Mouse (Mus musculus) adrenal gland (tissue): ENCODE results near the gene Taok3.

Experiments
- intact Hi-C: fragments of 180-260 bp; cut with DNase I; formaldehyde crosslinking; loops from one replicate; pipeline ENCODE4 v1.15.1; 2025

The Taok3 gene

DNA sequence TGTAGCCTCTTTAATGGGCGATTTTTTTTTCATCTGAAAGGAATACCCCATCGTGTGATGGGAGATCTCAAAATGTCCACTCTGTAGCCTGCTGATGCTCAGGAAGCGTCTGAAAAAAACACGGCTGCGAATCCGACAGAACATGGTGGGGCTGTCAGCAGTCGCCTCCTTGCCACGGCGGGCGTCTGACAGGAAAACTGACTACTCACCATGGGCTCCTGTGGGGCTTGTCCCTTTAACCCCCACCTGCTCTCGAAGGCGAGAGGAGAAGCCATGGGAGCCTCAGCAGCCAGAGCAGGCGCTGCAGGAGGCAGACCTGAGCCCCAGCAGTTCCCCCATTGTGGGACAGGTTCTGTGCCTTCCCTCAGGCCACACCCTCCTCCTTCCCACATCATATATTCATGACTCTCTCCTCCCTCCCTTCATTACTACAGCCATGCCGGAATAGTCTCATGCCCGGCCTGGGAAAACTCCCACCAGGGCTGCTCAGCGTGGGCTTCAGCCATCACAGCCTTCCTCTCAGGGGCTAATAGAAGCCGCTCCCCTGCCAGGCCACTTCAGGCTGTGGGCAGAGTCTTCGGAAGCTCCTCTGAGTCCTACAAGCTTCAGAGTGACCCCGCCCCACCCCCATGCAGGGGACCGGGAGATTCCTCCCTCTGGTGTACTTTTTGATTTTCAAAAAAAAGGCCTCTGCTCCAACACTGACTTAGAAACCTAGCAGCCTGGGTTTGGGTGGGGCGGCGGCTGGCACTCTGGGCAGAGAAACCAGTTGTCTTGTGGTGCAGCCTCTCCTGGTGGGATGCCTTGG lies 122.9 kb downstream of the Taok3 start:
- intact Hi-C loops = no loop called here

DNA sequence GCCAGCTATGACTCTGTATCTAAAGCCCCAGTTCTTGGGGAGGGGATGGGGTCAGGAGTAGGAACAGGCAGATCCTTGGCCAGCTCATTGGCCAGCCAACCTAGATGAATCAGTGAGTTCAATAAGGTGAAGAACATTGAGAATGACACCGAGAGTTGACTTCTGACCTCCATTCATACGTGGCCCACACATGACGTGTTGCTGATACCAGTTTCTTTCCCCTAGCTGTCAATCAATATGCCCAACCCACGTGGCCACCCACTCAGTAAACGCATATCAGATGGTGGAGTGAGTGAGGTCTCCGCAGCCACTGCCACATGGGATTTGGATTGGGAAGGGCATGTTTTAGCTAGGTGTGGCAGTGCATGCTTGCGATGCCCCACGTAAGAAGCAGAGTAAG lies 125.2 kb downstream of the Taok3 start:
- intact Hi-C loops = no loop called here

DNA sequence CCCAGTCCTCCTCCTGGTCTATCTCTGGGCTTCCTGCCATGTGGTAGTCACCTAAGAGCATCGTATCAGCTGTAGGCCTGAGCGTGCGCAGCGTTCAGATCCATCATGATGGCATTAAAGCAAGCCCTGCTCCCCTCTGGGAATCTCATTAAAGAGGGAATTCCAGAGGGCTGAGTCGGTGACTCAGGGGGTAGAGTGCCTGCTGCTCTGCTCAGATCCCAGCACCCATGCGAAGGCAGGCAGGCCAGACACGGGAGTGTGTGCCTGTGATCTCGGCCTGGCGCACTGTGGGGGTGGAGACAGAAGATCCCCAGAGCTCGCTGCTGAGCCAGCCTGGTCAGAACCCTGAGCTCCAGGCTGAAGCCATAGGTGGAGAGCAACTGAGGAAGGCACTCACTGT lies 128.4 kb downstream of the Taok3 start:
- intact Hi-C loops = no loop called here

DNA sequence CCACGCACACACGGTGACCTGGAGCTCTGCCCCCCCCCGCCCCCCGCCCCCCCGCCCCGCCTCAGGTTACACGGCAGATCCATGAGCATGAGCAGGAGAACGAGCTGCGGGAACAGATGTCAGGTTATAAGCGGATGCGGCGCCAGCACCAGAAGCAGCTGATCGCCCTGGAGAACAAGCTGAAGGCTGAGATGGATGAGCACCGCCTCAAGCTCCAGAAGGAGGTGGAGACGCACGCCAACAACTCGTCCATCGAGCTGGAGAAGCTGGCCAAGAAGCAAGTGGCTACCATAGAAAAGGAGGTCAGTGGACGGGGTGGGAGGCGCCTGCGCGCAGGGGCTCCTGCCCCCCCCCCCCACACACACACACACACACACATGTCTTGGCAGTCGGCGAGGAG lies 130.9 kb downstream of the Taok3 start:
- intact Hi-C loops = no loop called here

DNA sequence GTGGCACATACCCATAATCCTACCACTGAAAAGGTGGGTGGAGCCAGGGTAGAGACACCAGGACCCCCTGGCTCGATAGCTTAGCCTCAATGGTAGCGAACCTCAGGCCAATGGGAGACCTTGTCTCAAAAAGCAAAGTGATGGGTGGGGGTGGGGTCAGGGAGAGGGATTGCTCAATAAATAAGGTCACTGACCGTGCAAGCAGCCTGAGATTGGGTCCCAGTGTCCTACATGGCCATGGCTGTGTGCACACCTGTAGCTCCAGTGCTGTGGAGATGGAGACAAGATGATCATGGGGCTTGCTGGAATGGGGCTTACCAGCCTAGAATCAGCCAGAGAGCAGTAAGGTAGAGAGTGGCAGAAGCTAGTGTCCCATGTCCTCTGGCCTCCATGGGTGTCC lies 131.8 kb downstream of the Taok3 start:
- intact Hi-C loops = no loop called here

DNA sequence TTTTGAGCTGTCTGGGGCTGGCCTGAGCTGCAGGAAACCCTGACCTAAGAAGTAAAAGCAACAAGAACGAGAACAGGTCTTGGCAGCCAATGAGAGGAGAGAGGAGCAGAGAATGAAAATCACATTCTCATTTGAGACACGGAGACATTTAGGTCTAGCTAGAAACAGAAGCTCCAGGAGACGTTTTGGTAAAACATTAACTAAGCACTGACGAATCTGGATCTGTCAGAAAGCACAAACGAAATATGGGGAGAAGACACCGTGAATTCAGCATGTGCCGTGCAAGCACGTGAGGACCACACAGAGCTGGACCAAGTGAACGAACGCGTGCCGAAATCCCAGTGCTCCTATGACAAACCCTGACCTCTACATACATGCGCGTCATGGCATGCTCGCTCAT lies 138.3 kb downstream of the Taok3 start:
- intact Hi-C loops = loop anchor here (5.0 kb wide), 1 partner anchor 41 kb away; no protein-coding TSS in a partner anchor

DNA sequence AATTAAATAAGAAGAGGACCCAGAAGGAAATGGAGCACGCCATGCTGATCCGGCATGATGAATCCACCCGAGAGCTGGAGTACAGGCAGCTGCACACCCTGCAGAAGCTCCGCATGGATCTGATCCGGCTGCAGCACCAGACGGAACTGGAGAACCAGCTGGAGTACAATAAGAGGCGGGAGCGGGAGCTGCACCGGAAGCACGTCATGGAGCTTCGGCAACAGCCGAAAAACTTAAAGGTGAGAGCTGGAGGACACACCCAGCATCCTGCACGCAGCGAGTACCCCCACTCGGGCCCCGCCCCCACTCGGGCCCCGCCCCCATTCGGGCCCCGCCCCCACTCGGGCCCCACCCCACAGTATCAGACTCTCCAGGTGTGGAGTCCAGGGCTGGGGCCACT lies 143.6 kb downstream of the Taok3 start:
- intact Hi-C loops = no loop called here

DNA sequence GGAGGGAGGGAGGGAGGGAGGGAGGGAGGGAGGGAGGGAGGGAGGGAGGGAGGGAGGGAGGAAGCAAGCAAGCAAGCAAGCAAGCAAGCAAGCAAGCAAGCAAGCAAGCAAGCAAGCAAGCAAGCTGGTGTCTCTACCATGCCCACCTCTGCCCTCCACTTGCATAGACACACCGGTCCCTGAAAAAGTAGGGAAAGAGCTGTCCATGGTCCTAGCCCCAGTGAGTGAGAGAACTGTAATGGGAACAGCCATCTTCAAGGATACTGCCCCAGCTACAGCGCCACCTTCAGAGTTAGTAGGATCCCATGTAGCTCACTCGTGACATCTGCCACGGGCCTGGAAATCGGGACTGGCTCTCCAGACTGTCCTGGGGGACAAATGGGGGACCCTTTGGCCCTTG lies 144.8 kb downstream of the Taok3 start:
- intact Hi-C loops = no loop called here

DNA sequence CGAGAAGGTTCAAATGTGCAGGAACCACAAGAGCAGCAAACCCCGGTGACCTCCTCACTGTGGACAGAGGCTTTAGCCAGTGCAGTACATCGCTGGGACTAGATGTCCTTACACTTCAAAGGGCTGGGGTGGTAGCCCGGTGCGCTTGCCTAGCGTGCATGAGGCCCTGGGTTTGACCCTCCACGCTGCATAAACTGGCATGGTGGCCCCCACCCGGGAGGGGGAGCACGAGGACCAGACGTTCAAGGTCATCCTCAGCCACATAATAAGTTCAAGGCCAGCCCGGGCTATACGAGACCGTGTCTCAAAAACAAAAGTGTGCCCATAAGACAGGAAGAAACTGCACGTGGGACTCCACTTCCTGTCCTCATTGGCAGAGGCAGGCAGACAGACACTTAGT lies 148.0 kb downstream of the Taok3 start:
- intact Hi-C loops = no loop called here

DNA sequence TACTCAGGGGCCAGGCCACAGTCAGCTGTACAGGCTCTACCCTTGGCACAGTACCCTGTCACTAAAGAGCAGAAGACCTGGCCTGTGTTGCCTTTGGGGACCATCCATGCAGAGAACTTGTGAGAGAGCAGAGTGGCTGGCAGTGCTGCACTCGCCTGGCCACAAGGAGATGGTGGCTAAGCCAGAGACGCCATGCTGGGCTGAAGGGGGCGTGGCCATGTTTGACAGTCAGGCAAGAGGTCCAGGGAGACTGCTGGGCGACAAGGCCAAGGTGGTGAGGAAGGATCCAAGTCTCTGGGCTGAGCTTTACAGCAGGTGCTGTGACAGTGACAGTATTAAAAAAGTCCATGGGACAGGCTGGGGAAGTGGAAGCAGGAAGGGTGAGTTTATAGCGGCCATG lies 148.8 kb downstream of the Taok3 start:
- intact Hi-C loops = no loop called here

DNA sequence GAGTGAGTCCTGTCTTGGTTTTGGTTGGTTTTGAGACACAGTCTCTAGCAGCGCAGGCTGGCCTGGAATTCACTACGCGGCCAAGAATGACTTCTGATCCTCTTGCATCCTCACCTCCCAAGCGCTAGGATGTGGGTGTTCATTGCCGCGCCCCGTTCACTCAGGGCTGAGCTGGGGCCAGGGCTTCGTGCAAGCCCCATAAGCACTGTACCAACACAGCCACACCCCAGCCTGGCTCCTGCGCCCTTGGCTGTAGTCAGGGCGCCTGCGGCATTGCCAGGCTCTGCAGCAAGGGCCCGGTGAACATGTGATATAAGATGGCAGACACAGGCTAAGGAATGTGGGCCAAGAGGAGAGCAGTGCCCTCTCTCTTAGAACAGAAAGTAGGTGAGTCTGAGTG lies 149.5 kb downstream of the Taok3 start:
- intact Hi-C loops = no loop called here

DNA sequence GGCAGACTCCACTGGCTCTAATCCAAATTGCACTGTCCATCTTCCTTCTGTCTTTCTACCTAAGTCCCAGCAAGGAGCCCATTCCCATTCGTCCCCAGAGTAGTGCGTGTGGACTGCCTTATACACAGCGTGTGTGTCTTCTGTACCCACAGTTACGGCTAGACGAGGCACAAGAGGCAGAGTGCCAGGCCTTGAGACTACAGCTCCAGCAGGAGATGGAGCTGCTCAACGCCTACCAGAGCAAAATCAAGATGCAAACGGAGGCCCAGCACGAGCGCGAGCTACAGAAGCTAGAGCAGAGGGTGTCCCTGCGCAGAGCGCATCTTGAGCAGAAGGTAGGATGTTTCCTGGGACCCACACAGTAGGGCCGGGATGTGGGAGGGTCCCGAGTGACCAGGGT lies 152.0 kb downstream of the Taok3 start:
- intact Hi-C loops = no loop called here

DNA sequence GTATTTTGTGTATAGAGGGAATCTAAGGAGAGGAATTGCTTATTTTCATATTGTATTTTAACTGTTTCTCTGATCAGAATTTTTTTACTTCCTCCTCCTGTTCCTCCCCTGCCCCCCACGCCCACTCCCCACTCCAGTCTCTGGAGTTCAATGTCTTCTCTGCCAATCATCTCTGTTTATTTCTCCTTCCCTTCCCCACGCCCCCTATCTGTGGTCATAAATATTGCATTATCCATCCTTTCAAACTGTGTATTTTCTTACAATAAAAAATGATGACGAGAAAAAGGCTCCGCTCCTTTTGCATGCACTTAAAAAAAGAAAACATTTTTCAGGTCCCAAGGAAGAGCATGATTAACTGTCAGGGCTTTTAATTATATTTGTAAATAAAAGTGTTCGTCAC lies 154.9 kb downstream of the Taok3 start:
- intact Hi-C loops = no loop called here

DNA sequence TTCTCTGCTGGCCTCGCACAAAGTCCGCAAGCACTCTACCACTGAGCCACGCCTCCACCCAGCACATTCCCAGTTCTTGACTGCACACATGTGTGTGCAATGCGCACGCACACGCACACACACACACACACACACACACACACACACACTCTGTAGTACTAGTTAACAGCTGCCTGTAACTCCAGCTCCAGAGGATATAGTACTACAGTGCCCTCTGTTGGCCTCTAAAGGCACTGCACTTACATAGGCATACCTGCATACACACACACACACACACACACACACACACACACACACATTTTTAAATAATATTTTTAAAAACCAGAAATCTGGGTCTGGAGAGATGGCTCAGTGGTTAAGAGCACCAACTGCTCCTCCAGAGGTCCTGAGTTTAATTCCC lies 157.9 kb downstream of the Taok3 start:
- intact Hi-C loops = no loop called here

DNA sequence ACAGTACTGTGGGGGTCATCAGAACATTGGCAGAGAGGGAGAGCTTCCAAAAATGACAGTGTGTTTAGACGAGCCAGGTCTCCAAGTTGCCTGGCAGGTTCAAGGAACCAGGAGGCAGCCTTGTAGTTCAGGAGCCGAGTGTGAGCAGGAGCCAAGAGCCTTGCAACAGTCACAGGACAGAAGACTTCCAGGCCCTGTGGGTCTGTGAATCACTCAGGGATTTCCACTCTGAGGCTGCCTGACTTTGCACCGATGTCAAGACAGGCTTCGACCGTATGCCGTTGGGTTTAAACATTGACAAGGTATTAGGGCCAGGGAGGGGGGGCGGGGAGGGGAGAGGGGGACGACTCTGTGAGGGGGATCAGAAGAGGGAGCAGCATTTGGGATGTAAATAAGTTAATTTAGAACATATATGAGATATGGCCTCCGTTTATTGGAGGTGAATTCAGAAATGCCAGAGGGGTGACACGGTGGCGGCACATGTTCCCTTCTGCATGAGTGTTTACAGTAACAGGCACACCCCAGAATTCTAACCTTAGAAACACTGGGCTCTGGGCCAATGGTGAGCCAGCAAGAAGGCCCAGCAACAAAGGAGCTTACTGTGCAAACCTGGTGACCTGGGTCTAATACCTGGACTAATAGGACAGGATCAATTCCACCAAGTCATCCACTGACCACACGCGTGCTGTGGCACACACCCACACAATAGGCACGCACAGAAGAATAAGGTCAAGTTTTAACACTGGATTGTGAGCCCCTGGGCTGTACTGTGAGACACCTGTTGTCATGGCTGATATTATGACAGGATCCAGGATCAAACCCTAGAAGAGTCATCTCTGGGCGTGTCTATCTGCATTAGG lies 159.1 kb downstream of the Taok3 start:
- intact Hi-C loops = no loop called here

DNA sequence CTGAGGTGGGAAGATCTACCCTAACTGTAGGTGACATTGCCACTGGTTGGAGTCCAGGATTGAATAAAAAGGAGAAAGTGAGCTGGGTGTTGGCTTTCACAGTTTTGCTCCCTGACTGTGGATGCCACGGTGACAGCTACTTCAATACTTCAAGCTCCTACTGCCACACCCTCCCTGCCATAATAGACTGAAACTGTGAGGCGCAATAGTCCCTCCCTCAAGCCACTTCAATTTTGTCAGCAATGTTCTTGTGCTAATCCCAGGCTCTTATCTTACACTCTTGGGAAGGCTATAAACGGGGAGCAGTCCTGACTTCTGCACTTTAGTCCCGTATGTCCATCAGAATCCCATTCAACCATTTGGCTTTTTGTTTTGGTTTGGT lies 159.7 kb downstream of the Taok3 start:
- intact Hi-C loops = no loop called here

DNA sequence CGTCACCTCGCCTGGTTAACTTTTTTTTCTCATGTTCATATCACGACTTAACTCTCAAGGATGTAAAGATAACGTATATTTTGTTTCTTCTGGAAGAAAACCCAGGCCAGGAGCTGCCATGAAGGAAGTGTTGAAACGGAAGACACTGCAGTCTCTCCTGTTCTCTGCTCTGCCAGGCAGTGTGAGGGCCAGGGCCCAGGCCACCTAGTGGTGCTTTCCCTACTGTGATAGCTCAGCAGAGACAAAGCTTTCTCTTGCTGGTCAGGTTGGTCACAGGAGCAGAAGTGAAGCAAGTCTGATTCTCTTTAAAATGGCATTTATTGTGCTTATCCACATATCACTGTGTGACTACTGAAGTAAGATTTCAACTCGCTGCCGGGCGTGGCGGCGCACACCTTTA lies 161.6 kb downstream of the Taok3 start:
- intact Hi-C loops = no loop called here

DNA sequence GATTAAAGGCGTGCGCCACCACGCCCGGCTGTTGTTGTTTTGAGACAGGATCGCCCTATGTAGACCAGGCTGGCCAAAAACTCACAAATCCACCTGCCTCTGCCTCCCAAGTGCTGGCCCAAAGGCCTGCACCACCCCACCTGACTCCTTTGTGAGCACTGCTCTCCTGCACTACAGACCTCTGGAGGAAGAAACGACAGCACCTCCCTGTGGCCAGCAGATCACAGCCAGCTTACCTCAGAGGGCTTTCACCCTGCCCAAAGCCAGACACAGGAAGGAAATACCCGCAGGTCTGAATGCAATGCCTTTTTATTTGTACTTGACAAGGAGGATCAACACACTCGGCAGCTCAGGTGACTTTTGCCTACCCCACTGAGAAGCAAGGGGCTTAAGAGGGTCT lies 162.4 kb downstream of the Taok3 start:
- intact Hi-C loops = no loop called here

DNA sequence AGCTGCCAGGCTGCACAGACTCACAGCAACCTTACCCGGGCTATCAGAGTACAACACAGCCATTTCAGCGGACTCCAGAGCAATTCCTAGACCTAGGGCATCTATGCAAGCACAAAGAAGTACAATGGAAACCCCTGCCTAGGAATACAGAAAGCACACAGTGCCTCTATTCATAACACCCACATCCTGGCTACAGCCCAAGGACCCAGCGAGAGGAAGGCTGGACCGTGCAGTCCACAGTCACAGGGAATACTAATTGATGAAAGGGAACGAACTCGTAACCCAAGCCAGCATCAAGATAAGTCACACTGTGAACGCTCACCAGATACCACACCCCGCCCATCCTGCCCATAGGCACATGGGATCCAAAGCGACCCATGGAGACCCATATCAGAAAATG lies 164.1 kb downstream of the Taok3 start:
- intact Hi-C loops = no loop called here

DNA sequence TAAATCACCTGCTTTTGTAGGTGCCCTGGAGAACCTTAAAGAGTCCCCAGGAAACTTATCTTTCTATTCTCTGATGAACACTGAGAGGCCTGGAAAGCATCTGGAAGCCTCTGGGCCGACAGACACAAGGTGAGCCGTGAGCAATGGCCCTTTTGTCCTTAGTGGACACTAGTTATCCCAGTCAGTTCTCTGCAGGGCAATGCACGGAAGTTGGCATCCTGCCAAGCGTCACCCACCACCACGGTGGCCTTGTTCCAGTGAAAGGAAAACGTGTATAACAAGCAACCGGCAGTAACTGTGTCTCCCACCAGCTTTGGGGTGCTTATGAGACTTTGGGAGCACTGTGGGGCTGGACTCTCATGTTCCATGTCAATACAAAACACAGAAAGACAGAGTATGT lies 164.8 kb downstream of the Taok3 start:
- intact Hi-C loops = loop anchor here (5.0 kb wide), 1 partner anchor 167 kb away; the partner anchor contains the start of gene Suds3

DNA sequence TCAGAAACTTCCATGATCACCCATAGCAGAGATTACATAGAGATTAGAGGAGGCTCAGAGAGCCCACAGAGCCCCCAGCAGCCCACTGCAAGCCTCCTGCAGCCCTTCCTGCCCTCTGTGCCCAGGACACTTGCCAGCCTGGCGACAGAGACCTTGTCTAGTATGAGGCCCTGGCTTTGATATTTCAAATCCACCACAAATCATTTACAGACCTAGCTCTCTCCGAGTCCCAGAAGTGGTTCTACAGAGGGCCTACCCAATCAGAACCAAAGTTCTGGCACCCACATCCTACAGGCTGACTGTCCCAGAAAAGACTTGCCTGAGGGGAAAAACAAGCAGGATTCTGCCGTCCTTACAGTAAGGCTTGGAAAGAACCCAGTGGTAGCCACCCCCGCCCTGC lies 165.3 kb downstream of the Taok3 start:
- intact Hi-C loops = loop anchor here (5.0 kb wide), 1 partner anchor 168 kb away; the partner anchor contains the start of gene Suds3

DNA sequence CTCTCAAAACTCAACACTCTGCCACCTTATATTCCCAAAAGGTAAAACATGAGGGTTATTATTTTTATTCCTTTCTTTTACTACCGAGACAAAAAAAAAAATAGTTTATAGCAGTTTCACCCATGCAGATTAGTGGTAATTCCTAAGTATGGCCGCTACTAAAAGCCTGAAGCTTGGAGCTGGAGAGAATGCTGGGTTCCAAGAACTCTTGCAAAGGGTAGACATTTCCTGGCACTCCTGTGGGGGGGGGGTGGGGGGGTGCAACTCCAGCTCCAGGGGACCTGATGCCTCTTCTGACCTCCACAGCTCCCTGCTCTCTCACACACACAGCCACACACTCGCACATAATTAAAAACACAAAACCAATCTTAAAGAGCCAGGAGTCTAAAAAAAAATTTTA lies 166.4 kb downstream of the Taok3 start:
- intact Hi-C loops = loop anchor here (5.0 kb wide), 1 partner anchor 169 kb away; the partner anchor contains the start of gene Suds3
